Mouse (Mus musculus): ENCODE results near the gene Poll. TPM values are rescaled to one million over a fixed set of nuclear protein-coding genes. Genes with fewer than 3 reads are reported as not detected.

Poll gene
- total RNA-seq (2021), result 9.3 and 11.3 TPM in 2 replicates
- long read RNA-seq, experiment 1, partial matches to known transcripts, result 3 of 9 reads
- long read RNA-seq, experiment 1, other reads (novel, unspliced or antisense), result 4 of 9 reads
- long read RNA-seq, experiment 2, partial matches to known transcripts, result 1 of 3 reads
- long read RNA-seq, experiment 2, other reads (novel, unspliced or antisense), result 1 of 3 reads

DNA sequence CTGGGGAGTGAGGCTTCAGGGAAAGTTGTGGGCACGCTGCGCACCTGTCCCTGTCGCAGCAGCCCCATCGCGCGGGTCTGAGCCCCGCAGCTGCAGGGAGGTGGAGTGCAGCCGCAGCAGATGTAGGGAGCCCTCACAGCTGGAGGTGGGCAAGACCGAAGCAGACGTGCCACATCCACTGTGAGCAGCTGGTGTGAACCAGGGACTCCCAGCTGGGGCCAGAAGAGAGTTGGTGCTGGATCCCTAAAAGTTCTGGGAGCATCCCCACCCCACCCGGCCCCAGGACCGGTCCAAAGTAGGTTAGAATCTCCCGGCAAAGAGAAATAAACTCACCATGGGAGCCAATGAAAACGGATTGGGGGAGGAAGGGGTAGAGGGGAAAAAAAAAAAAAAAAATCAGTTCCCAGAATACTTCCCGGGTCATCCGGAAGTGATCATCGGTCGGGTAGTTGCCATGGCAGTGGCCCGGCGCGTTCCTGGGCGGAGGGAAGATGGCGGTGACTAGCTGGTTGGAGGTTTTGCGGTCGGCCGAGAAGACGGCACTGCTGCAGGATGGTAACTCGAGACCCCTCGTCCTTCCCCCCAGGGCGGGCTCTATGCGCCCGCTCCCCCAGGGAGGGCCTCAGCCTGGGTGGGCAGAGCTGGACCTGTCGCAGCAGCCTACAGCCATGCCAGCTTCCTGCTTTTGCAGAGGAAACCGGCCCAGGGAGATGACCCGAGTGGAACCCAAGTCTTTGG, at the start of gene Poll, which contains the start of gene Gm17018:
Gene Poll (minus strand): TSS at position 379 of the 738 bp plus-strand sequence.
Gene Gm17018 (plus strand): TSS at position 463 of the 738 bp plus-strand sequence.
- DNase-seq, result peak; percentile 95

DNA sequence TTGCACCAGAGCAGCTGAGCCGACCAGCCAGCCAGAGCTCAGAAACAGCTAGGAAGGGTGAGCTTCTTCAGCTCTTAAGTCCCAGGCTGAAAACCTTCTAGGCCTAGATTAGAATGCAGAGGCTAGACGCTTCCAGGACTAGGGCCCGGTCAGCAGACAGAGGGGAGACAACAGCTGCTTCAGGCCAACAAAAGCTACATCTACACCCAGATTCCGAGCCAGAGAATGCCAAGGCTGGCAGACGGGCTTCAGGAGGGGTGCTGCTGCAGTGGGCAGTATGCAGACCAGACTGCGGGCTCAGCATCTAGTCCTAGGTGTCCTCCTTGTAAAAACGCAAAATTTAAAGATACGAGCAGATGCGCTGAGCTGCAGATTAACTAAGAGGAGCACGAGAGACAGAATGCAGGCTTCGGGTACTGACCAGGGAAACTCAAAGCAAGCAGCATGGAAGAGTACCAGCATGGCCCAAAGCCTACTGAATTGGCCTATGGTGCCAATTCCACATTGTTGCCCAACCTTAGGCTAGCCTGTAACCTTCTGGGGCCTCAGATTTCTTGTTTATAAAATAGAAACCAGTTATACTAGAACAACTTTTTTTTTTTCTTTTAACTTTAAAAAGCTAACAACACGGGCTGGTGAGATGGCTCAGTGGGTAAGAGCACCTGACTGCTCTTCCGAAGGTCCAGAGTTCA, 48.5 kb upstream of the Poll start:
- no peak for DNase-seq

DNA sequence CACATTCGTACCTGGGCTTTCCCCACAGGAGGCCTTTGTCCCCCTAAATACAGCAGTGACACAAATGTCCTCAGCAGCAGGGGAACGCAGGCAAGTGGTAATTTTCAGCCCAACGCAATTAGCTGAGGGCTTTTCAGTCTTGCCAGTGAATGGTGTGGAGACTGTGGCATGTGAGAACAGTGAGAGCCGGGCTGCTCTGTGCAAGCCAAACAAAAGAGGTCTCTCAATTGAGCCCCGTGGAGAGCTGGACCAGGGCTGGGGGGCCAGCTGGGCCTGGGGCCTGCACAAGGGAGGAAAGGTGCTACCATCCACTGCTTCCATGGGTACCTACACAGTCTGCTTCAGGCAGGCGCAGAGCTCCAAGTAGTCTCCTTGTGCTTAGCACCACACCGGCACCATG, 47.1 kb upstream of the Poll start:
- DNase-seq, result no peak

DNA sequence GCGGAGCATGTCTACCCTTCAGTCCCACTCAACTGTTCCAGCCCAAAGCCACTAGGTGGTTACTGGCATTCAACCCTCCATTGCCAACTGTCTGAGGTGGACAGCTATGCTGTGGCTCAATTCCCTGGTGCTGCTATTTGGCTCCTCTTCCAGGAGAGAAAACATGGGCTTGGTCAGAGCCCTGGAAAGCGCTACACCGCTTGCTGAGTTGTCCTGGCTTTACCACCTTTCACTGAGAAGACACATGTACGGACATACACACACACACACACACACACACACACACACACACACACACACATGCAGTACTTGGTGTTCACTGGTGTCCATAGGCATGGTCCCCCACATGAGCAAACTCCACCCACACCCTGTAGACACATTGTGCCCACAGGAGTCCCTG, 46.4 kb upstream of the Poll start:
- peak; percentile 20 for DNase-seq

DNA sequence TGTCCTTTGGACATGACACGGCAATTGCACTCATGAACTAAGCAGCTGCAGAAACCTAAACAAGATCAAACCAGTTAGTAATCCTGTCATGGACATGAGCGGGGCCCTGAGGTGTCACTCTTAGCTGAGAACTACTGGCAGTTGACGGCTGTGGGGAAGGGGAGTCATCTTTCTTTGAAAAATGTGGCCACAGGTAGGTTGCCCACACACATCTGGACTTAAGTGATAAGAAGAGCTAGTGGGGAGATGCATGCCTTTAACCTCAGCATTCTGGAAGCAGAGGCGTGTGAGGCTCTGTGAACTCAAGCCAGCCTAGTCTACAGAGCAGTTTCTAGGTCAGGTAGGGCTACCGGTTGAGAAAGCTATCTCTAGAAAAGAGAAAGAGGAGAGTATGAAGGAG, 42.3 kb upstream of the Poll start:
- no peak for DNase-seq

DNA sequence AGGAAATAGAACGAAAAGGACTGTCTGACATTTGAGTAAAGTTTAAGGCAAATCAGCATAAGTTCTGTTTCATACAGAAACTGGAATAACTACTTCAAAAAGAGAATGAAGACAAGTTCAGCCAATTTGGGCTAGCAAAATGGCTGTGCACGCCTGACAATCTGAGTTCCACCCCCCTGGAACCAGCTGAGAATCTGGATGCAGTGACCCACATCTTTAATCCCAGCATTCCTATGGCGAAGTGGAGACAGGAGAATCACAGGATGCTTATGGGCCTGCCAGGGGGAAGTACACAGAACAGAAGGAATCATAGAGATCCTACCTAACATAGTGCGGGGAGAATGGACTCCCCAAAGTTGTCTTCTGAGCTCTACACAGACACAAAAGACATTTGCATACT, 36.8 kb upstream of the Poll start:
- DNase-seq, result no peak

DNA sequence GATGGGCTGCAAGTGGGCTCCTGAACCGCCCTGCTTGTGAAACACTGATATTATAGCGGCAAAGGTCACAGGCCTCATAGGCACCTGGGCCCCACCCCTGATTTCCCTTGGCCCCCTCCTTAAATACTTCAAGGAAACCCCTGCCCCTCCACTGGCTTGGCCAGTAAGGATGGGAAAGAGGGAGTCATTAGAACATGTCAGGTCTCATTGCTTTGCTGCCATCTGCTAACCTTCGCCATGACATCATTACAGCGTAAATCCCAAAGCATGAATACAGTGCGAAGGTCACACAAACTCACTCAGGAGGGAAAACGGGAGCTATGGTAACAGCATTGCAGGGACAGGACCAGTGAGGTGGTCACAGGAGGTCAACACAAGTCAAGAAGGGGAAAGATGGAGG, 36.1 kb upstream of the Poll start:
- no peak for DNase-seq

DNA sequence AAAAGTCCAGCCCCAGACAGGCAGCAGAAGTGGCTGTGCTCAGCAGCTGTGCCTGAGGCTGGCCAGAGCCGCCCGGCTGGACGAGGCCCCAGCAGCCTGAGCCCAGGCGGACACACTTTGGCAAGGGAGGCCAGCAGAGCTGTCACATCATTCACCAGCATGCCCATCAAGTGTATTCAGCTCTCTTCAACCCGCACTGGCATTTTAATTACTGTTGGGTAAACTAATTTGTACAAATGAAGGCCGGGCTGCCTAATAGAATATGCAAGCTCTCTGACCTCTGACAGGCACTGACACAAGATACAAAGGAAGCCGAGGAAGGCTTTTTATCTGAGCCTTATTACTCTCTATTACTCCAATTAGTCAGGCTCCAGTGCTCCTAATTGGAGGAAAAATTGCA, 35.7 kb upstream of the Poll start:
- no peak for DNase-seq

DNA sequence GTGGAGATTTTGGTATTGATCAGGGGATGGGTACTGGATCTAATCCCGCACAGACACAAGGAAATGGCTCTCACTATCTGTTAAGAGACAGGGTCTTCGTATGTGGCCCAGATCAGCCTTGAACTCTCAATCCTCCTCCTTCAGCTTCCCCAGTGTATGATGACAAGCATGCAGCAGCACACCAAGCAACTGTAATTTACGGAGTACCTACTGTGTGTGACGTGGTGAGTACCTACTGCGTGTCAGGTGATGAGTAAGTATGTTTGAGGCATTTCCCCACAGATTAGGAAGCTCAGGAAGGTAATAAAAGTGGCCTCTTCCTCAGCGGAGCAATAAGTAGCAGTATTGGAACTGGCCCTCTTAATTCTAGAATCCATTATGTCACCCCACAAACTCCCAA, 35.1 kb upstream of the Poll start:
- no peak for DNase-seq

DNA sequence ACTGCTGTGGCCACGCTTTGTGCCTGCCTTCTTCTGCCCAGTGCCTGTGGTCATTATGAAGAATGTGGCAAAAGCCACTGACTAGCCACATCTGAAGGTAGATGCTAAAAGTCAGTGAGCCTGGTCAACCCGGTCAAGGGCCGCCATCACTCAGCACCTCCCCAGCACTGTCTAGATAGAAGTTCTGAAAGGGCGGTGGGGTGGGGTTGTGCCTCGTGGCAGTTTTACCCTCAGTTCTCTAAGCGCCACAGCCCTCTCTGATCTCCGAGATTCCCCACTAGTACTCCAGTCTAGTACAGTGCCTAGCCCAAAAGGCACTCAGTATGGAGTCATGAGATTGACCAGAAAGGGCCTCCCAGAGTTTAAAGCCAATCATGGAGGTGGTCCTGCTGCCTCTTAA, 33.7 kb upstream of the Poll start:
- no peak for DNase-seq

DNA sequence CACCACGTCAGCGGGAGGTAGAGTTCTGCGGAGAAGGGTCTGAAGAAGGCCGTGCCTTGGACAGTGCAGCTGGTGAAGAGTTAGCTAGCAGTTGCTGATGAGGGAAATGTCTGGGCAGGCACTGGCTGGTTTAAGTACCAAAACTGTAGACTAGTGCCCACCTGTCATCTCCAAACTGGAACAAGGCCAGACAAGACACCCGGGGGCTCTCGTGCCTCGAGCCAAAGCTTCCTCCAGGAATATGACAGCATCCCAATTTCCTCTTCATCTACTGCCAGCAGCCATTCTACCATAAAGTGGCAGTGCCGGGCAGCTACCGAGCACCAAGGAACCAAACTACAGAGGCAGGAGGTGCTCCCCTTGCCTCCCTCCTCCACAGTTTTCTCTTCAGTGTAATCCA, 32.6 kb upstream of the Poll start:
- no peak for DNase-seq

DNA sequence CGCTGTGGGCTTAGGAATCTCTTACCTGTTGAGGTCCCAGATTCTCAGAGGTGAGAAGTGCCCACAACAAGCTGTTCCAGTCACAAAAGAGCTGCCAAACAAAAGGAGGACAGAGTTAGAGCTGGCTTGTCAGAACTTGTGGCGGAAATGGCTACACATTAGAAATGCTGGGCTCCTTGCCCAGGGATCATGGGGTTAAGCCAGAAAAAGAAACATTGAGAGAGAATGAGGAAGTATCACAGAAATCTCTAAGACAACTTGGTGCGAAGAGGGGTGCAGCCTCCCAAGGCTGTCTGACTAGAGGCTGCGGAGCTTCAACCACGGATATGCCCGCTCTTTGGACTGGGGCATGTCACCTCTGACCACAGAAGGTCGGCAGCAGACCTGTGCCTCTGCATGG, 31.4 kb upstream of the Poll start:
- DNase-seq, result peak; percentile 39

DNA sequence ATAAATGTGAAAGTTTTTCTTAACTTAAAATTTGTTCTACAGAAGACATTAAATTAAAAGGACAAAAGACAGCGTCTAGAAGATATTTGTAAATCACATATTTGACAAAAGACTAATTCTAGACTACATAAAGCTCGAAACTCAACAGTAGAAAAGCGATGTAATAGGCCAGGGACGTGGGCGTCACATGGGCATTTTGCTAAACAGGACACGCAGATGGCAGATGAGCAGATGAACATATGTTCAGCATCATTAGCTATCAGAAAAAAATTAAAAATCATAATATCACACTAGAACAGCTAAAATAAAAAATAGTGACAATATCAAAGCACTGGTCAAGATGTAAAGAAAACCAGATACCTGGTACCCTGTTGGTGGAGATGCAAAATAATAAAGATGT, 29.4 kb upstream of the Poll start:
- no peak for DNase-seq

DNA sequence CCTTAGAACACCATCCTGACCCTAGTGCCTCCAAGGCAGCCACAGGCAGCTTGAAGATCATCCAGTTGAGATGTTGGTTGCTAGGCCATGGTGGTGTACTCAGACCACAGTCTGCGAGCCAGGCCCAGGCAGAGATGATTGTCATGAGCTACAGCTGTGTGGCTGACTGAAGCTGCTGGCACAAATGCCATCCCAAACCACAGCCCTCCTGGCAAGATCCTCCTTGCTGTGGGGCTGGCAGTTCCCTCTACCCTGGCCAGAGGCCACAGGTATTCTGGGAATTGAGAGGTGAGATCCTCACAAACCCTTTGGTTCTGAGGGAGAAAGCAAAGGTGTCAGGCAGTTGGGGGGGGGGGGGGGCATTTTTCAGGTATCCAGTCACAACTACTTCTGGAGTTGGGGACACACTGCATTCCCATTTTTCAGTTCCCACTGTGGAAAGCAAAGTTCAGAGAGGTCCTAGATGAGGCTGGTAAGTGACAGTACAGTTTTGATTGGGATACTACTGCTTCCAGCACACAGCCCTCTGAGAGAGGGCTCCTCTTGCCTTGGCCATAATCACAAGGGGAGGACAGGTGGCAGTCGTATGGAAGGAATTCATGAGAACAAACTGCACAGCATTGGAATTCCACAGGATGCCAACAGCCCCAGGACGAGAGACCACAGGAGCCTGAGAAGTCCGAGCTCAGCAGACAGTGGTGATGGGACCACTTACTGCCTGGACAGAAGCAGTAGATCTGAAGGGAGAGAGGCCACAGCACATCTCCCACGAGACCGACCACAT, 27.4 kb upstream of the Poll start:
- DNase-seq, result no peak

DNA sequence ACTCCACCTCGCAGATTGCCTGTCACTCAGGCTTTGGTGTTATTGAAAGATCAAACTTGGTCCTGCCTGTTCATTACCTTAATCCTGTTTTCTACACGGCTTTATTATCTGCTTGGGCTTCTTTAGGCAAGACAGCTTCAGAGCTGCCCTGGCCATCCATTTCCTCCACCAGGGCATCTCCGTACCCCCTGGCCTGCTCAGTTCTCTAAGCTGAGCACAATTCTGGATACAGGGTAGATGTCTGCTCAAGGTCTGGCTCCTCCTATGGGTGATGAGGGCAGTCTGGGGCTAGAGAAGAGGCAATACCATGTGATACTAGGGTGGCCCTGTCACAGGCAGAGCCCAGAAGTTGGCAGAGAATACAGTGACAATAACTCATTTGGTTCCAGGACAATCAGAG, 26.5 kb upstream of the Poll start:
- DNase-seq, result no peak

DNA sequence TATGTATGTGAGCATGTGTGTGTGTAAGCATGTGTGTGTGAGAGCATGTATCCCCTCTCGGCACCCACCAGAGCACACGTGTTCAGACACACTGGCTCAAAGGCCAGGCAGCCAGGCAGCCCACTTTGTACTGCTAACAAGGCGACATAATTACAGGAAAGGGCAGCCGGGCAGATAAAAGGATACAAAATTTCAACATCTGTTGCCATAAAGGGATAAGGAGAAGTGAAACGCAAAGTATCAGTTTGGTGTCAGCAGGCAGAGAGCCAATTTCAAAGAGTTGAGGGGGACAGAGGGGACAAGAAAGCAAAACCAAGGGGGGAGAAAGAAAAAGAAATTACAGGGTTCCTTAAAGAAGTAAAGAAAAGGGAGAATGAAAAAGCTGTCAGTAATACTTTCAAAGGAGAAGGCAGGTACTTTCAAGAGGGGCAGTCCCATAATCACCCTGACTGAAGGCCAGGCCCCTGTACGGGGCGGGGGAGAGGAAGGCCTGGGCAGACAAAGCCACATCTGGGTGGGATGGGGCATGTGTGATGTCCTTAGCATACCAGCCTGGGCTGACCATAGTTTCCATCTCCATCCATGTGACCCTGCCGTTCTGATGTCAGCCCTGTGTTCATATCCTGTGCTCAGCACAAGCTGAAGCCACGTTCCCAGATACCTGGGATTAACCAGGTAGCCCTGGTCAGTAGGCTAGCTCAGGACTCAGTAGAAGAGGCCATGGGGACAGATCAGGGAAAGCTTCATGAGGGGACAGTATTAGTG, 24.7 kb upstream of the Poll start:
- DNase-seq, result no peak

DNA sequence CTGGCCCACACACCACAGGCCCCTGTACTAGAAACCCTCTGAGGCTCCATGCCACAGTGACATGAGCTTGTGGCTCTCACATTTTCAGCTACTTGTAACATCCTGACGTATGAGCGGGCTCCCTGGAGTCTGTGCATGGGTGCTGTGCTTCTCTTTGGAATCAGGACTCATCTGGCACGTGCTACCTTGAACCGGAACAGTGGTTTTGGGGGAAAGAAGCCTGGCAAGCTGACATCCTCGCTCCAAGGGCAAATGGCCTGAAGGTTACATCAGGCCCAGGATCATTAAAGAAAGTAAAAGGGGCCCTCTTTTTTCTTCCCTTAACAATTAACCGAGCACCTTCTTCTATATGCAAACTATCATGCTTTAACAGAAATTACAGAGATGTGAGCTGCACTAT, 22.8 kb upstream of the Poll start:
- peak; percentile 25 for DNase-seq

DNA sequence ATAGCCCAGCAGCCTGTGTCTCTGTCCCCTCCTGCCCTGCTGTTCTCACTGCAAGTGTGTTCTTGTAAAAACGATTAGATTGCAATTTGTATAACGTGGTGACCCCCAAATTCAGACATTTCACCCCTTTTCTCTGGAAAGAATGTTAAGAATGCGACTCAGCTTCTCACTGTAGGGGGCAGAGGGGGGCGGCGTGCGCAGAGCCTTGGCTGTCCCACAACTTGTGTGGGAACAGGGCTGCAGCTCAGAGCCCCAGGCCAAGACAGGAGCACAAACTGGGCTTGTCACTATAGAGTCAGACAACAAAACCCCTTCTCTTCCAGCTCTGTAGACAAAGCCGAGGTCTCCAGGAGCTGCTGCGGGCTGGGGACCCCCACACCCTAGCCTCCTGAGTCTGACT, 21.8 kb upstream of the Poll start:
- DNase-seq, result no peak

DNA sequence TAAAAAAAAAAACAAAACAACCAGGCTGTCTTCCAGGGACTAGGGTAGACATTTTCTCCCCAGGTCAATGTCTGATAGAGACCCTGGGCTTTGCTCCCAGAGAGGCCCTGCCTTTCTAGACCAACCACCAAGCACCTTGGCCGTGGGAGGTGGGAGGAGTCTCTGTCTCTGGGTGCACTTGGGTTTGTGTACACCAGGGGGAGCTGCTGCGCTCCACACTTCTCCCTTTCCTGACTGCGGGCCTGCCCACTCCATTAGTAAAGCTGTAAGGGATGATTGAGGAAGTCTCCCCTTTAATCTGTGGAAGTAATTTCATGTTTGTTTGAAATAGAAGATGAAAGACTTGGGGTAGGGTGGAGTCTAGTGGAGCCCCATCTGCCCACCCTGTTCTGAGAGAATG, 20.9 kb upstream of the Poll start:
- DNase-seq, result peak; percentile 79

DNA sequence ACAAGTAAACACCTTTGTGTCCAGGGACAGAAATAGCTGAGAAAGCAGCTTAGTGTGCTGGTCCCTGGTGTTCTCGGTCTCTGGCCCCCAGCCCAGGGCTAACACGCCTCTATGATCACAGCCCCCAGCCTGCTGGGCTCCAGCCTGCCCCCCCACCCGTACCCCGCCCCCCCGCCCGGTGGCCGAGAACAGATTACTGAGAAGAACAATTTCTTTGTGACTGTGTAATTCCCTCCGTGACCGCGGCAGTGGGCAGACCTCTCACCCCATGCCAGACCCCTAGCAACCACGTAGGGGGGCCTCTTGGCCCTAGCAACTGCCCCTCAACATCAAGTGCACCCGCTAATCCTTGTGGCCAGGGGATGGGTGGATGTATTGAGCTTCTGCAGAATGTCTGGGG, 19.9 kb upstream of the Poll start:
- no peak for DNase-seq

DNA sequence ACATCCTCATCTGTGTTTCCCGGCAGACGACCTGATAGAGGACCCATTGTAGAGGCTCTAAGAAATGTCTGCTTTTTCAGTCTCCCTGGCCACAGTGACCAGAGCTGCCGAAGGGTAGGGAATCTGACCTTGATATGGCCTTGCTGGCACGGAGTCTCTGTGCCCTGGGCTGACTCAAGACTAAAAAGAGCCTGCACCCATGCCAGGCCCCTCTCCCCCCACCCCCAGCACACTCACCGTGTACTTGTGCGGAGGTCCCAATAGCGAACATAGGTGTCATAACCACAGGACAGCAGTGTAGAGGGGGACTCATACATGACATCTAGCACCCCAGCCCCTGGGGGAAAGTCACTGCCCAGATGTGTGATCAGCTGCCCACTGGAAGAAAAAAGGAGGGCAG, 19.1 kb upstream of the Poll start:
- DNase-seq, result peak; percentile 65

DNA sequence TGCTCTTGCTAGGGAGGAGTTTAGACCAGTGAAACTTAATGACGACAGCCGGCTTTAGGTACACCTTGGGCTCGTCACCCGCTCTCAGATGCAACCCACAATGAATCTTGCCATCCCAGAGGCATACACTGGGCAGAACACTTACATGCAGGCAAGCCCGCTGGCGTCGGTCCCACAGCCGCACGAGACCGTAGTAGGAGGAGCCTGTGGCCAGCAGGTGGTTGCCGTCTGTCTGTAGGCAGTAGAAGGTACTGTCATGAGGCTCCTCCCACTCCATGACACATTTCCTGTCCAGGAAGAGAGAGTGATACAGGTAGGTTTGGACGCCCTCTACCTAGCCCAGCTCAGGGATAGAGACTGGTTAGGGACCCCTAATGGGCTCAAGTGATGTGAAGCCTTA, 18.6 kb upstream of the Poll start:
- no peak for DNase-seq

All from adrenal gland, postnatal 14 days (tissue).